Mouse (Mus musculus) embryonic stem cell, embryonic (primary cell): ENCODE data around the gene Grap.

Experiments used
- CTCF ChIA-PET, 4 experiments: fragments of 300-600 bp in 2 of 4; fragments of 350-600 bp in 2 of 4; sonication (Branson Sonifier 250); formaldehyde crosslinking; loops; one replicate each; lab custom pipeline; 2022; ENCODE audit warnings: inconsistent platforms in 2 of 4; lab: Charles Lee
- POLR2A ChIA-PET, 4 experiments: fragments of 300-600 bp in 2 of 4; fragments of 350-600 bp in 2 of 4; sonication (Branson Sonifier 250); formaldehyde crosslinking; loops; one replicate each; lab custom pipeline; 2022; ENCODE audit warnings: antibody characterized with exemption in 4 of 4, inconsistent platforms in 1 of 4; lab: Charles Lee

The Grap gene

GRCm38 (mm10) chr11:61652686-61653447 is at the start of gene Grap:
Gene Grap (plus strand): TSS chr11:61653265.
- POLR2A ChIA-PET: interaction anchor here in 2 of 4 experiments (0.6 to 1.7 kb wide), 5 partner anchors 22 to 175 kb away, joined by 3 read pairs; no protein-coding TSS in a partner anchor
- CTCF ChIA-PET: interaction anchor here in 2 of 4 experiments (0.5 to 1.7 kb wide), 5 partner anchors 13 to 1103 kb away, joined by 3 to 4 read pairs (median 3); no protein-coding TSS in a partner anchor

GRCm38 (mm10) chr11:61608072-61608471 is 45.0 kb upstream of the Grap start:
- ChIA-PET POLR2A (interaction anchor here in 3 of 4 experiments (0.6 to 2.5 kb wide), 5 partner anchors 8 to 750 kb away, joined by 3 to 8 read pairs (median 4); no protein-coding TSS in a partner anchor), CTCF (interaction anchor here in 1 of 4 experiments (0.9 kb wide), 1 partner anchor 12 kb away, joined by 3 read pairs; no protein-coding TSS in a partner anchor)

- ChIA-PET POLR2A (interaction anchor here in 1 of 4 experiments (0.6 to 1.6 kb wide), 3 partner anchors 23 to 58 kb away, joined by 3 to 4 read pairs (median 4); no protein-coding TSS in a partner anchor), CTCF (interaction anchor here in 1 of 4 experiments (0.9 kb wide), 1 partner anchor 9 kb away, joined by 3 read pairs; no protein-coding TSS in a partner anchor)
Observed at GRCm38 (mm10) chr11:61611197-61611596, 41.9 kb upstream of the Grap start.

- CTCF ChIA-PET: interaction anchor here in 1 of 4 experiments (0.5 kb wide), 1 partner anchor 195 kb away, joined by 3 read pairs; no protein-coding TSS in a partner anchor
- POLR2A ChIA-PET: interaction anchor here in 2 of 4 experiments (0.6 to 1.0 kb wide), 2 partner anchors 77 to 1642 kb away, joined by 3 to 11 read pairs; no protein-coding TSS in a partner anchor
Observed at GRCm38 (mm10) chr11:61612116-61612635, 40.9 kb upstream of the Grap start.

- POLR2A ChIA-PET: interaction anchor here in 1 of 4 experiments (0.5 to 0.6 kb wide), 3 partner anchors 34 to 443 kb away, joined by 3 to 4 read pairs (median 3); no protein-coding TSS in a partner anchor
Observed at GRCm38 (mm10) chr11:61614401-61614800, 38.7 kb upstream of the Grap start.

GRCm38 (mm10) chr11:61615686-61616522 is 37.2 kb upstream of the Grap start:
- POLR2A ChIA-PET: interaction anchor here in 3 of 4 experiments (0.6 to 3.8 kb wide), 7 partner anchors 11 to 37 kb away, joined by 3 to 14 read pairs (median 5); partner anchors contain the start of gene Epn2 (in 2 of the 3)
- CTCF ChIA-PET: interaction anchor here (0.5 to 1.5 kb wide), 6 partner anchors 11 to 230 kb away, joined by 3 to 6 read pairs (median 3); no protein-coding TSS in a partner anchor

More at GRCm38 (mm10) chr11:61614401-61614800, 38.7 kb upstream of the Grap start:
- CTCF ChIA-PET: no interaction called here

- POLR2A ChIA-PET: interaction anchor here in 2 of 4 experiments (0.7 to 3.8 kb wide), 6 partner anchors 29 to 116 kb away, joined by 3 to 14 read pairs (median 3); partner anchors contain the start of gene Epn2 (in 1 of the 2)
- CTCF ChIA-PET: interaction anchor here (0.6 to 1.5 kb wide), 4 partner anchors 12 to 231 kb away, joined by 3 to 6 read pairs (median 4); no protein-coding TSS in a partner anchor
Observed at GRCm38 (mm10) chr11:61616523-61617292, 36.4 kb upstream of the Grap start.

- CTCF ChIA-PET: interaction anchor here in 1 of 4 experiments (0.8 to 1.1 kb wide), 2 partner anchors 32 to 200 kb away, joined by 3 read pairs; no protein-coding TSS in a partner anchor
Observed at GRCm38 (mm10) chr11:61617293-61617975, 35.6 kb upstream of the Grap start.

GRCm38 (mm10) chr11:61618131-61618530 is 34.9 kb upstream of the Grap start:
- ChIA-PET CTCF (interaction anchor here in 1 of 4 experiments (0.8 kb wide), 1 partner anchor 33 kb away, joined by 3 read pairs; no protein-coding TSS in a partner anchor), POLR2A (interaction anchor here in 3 of 4 experiments (0.5 to 3.8 kb wide), 8 partner anchors 14 to 316 kb away, joined by 3 to 14 read pairs (median 4); partner anchors contain the start of gene Epn2 (in 1 of the 3))

More at GRCm38 (mm10) chr11:61617293-61617975, 35.6 kb upstream of the Grap start:
- POLR2A ChIA-PET: interaction anchor here in 3 of 4 experiments (0.5 to 3.8 kb wide), 8 partner anchors 13 to 316 kb away, joined by 3 to 14 read pairs (median 4); partner anchors contain the start of gene Epn2 (in 1 of the 3)

- ChIA-PET CTCF (interaction anchor here in 3 of 4 experiments (0.7 to 2.1 kb wide), 4 partner anchors 33 to 230 kb away, joined by 3 to 12 read pairs (median 4); no protein-coding TSS in a partner anchor), POLR2A (interaction anchor here in 2 of 4 experiments (0.7 to 3.8 kb wide), 7 partner anchors 12 to 211 kb away, joined by 3 to 14 read pairs (median 6); partner anchors contain the start of gene Epn2 (in 1 of the 2))
Observed at GRCm38 (mm10) chr11:61618571-61618970, 34.5 kb upstream of the Grap start.

GRCm38 (mm10) chr11:61619356-61619755 is 33.7 kb upstream of the Grap start:
- ChIA-PET POLR2A (interaction anchor here (0.5 to 3.8 kb wide), 29 partner anchors 12 to 986 kb away, joined by 3 to 16 read pairs (median 3); partner anchors contain the start of genes B9d1 (in 1 of the 4), Epn2 (in 1 of the 4), Grap (in 1 of the 4) and Mapk7 (in 1 of the 4)), CTCF (interaction anchor here (0.5 to 2.1 kb wide), 39 partner anchors 9 to 496 kb away, joined by 3 to 22 read pairs (median 3); partner anchors contain the start of gene Epn2 (in 1 of the 4))

- ChIA-PET POLR2A (interaction anchor here (0.5 to 3.8 kb wide), 32 partner anchors 11 to 779 kb away, joined by 3 to 16 read pairs (median 3); partner anchors contain the start of genes Usp22 (in 2 of the 4), B9d1 (in 1 of the 4), Epn2 (in 1 of the 4) and Grap (in 1 of the 4)), CTCF (interaction anchor here (0.5 to 2.1 kb wide), 51 partner anchors 9 to 497 kb away, joined by 3 to 22 read pairs (median 3); partner anchors contain the start of genes Epn2 (in 1 of the 4) and Rnf112 (in 1 of the 4))
Observed at GRCm38 (mm10) chr11:61619791-61620241, 33.2 kb upstream of the Grap start.

- POLR2A ChIA-PET: interaction anchor here (0.5 to 2.1 kb wide), 30 partner anchors 11 to 778 kb away, joined by 3 to 16 read pairs (median 3); partner anchors contain the start of genes Usp22 (in 2 of the 4), B9d1 (in 1 of the 4), Grap (in 1 of the 4) and Mapk7 (in 1 of the 4)
- CTCF ChIA-PET: interaction anchor here (0.6 to 2.1 kb wide), 42 partner anchors 8 to 497 kb away, joined by 3 to 22 read pairs (median 3); partner anchors contain the start of genes Epn2 (in 1 of the 4) and Rnf112 (in 1 of the 4)
Observed at GRCm38 (mm10) chr11:61620254-61620670, 32.8 kb upstream of the Grap start.

GRCm38 (mm10) chr11:61620762-61621161 is 32.3 kb upstream of the Grap start:
- POLR2A ChIA-PET: interaction anchor here in 3 of 4 experiments (0.6 to 2.1 kb wide), 11 partner anchors 21 to 445 kb away, joined by 3 to 16 read pairs (median 4); partner anchors contain the start of genes B9d1 (in 1 of the 3) and Usp22 (in 1 of the 3)
- CTCF ChIA-PET: interaction anchor here in 2 of 4 experiments (0.6 to 2.1 kb wide), 9 partner anchors 9 to 210 kb away, joined by 3 to 12 read pairs (median 5); partner anchors contain the start of gene Epn2 (in 1 of the 2)
